Mouse (Mus musculus): ENCODE results near the gene Usb1.

GRCm38 (mm10) chr8:95323201-95323600 lies 8.9 kb upstream of the Usb1 start:
- TF ChIP-seq CTCF (IDR thresholded peaks at IDR 0.05; ENCODE audit: borderline replicate concordance, extremely low read depth, insufficient read depth, insufficient read length) (no peak), POLR2A (IDR thresholded peaks at IDR 0.05; ENCODE audit: borderline replicate concordance, extremely low read depth, insufficient read depth, insufficient read length, poor library complexity, severe bottlenecking) (no peak)
